Mouse (Mus musculus): ENCODE measurements at regions not wholly inside any gene's neighbourhood (a gene's known extent, or its start where the extent isn't known, plus 50 kb on each side); places are given as distances from the start of the nearest gene placed in this dataset.
A peak's percentile ranks its signal among the peaks of the same experiment; 100 is the strongest.
"Not testable (repeated sequence)": the region's sequence is repeated elsewhere in the genome, so short reads cannot be mapped to it uniquely, and the experiment has no call there.

DNA sequence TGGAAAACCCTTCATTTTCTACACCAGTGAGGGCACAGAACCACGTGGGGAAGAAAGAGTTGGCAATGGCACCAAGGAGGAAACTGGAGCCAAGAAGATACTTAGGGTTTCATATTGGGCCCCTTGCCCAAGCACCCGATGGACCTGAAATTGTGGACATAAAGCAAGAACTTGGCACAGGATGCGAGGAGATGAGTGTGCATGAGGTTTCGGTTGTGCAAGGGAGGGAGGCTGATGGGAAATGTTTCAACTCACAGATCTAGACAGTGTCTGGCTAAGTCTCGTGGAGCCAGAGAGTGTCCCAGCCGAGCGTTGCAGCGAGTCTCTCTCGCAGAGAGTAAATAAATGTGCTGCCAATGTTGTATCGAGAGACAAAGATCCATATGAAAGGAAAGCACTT is 323.4 kb upstream of the Maf start:
- no peak for DNase-seq

DNA sequence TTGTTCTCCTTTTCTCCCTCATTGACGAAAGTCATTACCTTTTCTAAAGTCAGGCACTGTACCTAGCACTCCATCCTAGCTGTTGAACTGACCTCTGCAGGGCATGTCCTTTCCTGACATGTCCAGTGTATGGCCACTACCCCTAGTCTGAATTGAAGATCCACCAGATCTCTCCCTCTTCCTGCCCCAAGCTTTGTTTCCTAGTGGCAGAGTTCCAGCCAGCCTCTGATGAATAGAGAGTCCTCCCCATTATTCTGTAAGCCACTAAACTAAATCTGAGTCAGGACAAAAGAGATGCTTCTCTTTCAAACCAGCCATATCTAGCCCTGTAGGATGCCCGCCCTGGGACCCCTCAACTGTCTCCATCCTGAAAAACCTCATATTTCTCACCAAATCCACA is 317.7 kb upstream of the Maf start:
- no peak for DNase-seq

DNA sequence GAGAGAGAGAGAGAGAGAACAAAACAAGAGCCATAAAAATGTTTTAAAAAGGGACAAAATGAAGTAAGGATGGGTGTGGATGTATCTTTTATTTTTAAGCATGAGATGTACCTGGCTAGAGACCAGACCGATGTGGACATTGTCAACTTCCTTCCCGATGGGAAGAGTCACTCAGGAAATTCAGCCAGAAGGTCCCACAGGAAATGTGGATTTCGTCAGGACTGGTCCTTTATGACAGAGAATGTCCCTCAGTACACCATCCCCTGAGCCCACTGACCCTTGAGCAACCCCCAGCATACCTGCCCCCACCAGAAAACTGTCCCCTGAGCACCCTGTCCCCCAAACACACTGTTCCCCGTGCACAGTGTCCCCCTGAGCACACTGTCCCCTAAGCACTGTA is 317.2 kb upstream of the Maf start:
- DNase-seq: no peak

DNA sequence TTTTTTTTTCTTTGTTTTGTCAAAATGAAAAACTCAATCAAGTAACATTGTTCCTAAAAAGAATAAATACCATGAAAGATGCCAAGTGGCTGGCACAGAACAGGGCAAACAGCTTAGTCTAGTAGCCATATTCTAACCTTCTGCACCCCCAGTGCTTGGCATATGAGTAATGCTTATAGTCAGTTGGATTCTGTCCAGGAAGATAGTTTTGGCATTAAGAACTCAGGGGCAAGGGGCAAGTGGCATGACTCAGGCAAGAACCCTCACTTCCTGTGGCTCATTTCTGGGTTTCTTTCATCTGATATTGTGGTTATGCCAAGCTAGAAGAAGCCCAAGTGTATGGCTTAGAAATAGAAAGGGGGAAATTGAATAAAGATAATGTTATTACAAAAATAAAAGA is 314.1 kb upstream of the Maf start:
- no peak for DNase-seq

DNA sequence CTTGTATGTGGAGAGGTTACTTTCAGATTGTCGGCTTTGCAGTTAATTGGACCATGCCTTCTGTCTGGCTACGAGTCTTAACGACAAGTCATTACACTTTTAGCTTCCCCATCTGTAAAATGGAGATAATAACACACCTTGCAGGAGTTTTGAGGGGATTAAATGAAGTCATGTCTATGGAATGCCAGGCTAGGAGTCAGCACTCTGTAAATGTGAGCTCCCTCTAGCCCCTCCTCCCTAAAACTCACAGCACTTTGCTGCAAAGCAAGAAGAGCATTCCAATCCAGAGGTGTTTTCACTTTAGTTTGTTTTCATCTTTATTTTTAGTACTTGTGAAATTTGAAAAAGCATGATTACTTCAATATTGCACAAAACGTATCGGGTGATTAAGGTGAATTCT is 287.7 kb upstream of the Maf start:
- DNase-seq: no peak

DNA sequence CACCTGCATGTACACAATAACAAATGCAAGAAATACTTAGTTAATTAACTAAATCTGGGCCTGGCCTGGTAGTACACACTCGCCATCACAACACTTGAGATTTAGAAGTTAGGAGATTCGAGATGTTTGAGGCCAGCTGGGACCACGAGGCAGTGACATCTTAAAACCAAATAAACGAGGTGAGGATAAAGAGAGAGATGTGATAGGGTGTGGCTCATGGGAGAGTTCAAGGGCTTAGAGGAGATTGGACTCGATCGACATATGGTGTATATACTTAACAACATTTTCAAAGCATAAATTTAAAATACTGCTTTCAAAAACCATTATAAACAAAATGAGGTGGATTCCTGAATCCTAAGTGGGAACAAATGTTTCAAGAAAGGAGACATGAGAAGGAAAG is 284.4 kb upstream of the Maf start:
- no peak for DNase-seq

DNA sequence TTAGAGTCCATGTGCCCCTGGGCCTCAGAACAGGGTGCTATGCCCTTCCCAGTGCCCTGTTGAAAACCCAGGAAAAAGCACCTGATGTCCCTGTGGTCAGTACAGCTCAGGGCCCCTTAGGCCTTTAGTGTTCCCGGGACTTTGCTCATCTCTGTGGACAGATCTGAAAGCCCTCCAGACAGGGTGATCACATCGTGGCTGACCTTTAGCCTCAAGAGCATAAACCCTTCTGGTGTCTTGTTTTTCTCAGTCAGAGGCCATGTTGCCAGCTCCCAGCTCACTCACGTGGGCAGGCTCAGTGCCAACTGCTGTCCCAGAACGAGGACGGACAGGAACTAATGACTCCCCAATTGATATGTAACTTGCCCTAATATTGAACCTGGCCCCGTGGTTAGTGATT is 275.8 kb upstream of the Maf start:
- DNase-seq: no peak

DNA sequence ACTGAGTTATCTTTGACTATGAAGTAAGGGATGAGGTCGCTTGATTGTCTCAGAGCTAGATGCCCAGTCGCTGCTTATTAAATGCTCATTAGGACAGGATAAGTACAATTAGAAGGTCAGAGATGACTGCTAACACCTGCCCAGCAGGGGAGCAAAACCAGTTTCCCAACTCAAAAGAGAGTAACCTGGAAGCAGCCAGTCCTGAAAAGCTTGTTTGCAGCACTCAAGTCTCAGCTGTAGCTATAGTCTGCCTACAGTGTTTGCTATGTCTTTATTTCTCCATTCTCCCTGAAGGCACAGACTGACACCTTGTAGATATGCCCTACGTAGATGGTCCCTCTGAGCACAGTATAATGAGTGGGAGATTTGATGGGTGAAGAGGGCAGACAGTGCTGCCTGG is 274.7 kb upstream of the Maf start:
- DNase-seq: no peak

DNA sequence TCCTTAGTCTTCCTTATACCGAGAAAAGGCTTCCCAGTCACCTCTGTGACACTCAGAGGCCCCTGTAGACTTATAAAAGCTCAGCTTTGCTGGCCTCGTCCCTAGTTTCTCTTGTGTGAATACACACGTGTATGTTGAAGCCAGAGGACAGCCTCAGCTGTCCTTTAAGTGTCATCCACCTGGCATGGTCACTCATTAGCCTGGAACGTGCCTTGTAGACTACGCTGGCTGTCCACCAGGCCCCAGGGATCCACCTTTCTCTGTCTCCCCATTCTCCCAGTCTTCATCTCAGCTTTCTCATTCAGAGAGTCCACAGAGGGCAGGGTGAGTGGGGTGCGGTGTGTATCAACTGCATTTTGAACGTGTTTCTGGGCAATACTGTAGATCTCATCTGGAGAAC is 273.8 kb upstream of the Maf start:
- DNase-seq: no peak

DNA sequence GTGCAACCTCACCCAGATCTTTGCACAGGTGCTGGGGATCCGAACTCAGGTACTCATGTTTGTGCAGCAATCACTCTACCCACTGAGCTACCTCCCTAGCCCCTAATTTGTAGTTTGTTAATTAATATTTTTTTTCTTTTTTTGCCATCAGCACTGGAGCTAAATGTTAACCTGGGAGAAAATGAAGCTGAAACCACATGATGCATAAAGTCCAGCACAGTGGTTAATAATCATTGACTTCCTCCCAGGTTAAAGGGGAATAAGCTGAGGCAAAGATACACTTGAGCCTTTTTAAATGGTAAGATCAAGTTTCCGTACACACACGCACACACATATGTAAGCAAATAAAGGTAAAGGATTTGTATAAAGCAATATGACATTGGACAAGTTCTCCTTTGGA is 273.0 kb upstream of the Maf start:
- no peak for DNase-seq

DNA sequence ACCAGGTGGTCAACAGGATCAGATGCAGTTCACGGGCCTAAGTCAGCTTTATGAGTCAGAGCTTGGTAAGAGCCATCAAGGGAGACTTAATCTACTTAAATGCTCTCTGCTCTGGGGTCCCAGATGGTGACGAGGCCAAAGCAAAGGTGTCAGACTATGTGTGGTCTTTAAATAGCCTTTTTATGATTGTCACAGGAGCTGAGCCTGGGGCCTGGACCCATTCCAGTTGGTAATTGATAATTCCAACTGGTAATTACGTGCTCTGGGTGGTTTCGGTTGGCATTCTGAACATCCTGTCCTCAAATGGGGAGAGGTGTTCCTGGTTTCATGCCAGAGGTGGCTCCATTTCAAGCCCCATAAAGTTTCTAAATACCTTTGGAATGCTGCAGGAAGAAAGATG is 269.6 kb upstream of the Maf start:
- DNase-seq: peak; percentile 13

DNA sequence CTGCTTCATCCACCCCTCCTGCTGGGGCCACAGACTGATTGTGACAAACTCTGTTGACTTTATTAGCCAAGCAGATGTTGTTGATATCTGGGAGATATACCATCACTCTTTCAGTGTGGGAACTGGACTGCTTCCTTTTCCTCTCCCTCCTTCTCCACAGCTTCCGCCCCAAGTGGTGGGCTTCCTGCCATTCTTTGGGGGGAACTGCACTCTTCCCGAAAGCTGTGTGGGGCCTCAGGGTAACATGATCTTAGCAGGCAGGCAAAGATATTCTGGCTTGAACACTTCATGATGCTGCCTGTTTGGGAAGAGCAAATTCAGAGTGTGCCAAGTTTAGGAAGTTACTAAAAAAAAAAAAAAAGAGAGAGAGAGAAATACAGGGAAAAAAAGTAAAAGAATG is 267.1 kb upstream of the Maf start:
- no peak for DNase-seq

DNA sequence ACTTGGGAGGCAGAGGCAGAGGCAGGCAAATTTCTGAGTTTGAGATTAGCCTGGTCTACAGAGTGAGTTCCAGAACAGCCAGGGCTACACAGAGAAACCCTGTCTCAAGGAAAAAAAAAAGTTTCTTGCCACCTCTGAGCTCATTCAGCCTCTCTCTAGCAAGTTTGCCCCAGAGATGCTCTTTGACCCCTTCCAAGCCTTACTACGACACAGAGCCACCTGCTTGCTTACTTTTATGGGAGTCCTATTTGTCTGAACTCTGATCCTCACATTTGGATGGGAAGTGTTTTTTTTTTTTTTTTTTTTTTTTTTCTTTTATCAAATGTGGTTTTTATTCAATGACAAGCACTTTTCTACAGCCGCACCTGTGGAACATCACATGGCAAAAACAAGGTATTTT is 263.8 kb upstream of the Maf start:
- DNase-seq: not testable (repeated sequence)

DNA sequence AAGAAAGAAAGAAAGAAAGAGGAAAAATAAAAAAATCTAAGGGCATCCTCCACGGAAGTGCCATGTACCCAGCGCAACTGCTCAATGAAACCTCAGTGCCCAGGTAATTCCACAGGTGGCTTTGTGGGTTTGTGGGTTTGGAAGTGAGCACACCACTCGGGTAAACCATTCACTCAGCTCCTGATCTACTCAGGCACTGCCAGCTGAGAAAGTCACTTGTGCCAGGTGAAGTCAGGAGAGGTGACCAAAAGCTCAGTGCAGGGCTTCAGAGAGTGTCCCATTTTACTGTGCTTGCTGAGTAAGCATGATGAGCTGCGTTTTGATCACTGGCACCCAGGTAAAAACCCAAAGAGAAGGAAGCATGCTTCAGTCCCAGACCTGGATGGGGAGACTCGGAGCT is 260.5 kb upstream of the Maf start:
- DNase-seq: no peak

DNA sequence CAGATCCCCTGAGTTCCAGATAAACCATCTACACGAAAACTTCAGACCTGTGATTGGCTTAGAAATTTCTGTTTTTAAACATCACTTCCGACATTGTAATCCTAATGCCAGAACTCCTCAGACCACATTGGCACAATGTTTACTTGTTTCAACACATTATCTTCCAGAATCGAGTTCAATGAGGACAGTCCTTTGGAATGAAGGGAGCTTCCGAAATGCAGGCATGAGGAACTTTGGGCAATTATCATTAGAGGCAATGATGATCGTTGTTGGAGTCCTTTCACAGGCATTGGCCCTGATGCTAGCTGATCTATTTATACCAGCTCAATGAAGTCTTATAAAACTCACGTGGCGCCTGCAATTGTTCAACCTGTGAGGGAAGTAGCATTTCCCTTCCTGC is 258.4 kb upstream of the Maf start:
- no peak for DNase-seq

DNA sequence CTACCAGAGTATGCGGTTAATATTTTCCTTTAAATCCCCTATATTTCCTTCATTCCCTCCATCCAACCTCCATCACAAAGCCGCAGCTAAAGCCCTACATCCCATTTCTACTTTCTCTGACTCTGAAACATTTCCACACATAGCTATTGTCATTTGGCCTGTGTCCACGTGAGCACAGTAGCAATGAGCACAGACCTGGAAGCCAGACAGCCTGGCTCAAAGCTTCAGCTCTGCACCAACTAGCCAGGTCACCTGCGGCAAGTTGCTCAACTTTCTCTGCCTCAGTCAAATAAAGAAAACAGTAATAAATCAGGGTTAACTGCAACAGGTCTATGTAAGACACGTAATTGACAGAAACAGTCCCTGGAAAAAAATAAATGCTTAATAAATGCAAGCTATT is 247.8 kb upstream of the Maf start:
- DNase-seq: no peak

DNA sequence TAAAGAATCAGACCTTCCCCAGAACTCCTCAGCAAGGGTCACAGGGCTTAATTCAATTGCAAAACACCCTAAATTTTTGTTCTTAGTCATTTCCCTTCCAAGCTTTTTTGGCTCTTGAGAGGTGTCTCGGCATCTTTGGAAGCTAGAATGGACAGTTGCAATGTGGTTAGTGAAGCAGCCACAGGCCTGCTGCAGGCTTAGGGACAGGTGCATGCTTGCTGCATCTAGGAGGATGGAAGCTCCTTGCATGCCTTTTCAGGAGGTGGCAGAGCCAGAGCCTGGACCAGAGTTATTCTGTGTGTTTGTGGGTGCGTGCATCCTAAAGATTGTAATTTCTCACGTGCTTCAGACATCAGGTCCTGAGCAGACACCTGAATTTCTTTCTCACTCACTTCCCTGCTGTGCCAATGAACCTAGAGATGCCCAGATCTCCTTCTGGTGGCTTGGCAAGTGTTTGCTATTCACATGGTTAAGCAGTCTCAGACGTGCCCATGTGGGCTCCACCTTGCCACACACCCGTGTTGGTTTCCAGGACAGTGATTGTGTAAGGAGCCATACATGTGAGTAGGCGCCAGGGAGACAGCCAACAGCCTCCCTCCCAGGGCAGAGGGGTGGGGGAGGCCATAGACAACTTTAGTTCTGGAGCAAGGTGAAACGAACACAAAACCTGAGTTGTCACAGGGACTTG is 246.3 kb upstream of the Maf start:
- no peak for DNase-seq

DNA sequence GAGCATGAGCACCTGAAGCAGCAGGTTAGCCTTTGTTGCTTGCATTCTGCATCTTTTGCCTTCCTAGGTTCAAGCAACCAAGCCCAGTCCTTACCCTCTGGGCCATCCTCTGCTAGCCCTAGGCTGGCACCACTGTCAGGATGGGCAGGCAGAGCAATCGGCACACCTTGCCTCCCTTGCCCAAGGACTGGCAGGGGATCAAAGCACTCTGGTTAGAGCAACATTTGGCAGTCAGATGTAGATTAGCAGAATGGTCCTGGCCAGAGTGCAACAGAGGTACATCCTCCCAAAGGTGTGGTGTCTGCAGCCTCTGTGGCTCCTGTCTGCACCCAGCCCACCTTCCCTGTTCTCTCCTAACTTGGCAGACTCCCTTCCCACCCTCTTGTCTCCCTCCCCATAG is 244.9 kb upstream of the Maf start:
- no peak for DNase-seq

DNA sequence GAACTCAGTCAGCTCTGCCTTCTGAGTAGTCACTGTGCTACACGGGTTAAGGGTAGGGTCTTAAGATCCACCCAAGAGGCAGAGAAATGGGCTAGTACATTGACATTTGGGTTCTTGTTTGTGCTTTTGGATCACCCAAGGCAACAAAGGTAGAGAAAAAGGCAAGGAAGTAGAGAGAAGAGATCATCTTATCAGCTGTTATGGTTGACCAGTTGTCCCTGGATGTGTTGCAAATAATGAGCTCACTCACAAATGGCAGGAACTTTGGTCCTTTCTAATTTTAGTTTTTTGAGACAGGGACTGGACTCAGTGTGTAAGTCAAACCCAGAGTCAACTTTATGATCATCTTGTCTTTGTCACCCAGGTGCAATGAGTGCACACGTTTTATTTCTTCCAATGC is 241.3 kb upstream of the Maf start:
- DNase-seq: no peak

DNA sequence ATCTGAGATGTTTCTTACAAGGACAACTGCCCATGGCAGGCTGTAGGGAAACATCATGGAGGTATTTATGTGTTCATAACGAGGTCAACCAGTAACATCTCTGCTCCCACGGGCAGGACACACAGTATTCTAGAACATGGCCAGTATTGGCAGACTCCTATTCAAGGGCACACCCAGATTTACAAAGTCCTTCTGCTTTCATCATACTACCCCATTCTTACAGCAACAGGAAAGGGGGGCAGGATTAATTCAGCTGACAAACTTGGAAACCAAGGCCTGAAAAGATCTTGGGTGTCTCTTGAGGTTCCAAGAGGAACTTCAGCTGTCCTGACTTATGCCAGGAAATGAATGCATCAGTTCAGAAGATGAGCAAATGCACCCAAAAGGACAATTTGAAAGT is 240.4 kb upstream of the Maf start:
- no peak for DNase-seq

DNA sequence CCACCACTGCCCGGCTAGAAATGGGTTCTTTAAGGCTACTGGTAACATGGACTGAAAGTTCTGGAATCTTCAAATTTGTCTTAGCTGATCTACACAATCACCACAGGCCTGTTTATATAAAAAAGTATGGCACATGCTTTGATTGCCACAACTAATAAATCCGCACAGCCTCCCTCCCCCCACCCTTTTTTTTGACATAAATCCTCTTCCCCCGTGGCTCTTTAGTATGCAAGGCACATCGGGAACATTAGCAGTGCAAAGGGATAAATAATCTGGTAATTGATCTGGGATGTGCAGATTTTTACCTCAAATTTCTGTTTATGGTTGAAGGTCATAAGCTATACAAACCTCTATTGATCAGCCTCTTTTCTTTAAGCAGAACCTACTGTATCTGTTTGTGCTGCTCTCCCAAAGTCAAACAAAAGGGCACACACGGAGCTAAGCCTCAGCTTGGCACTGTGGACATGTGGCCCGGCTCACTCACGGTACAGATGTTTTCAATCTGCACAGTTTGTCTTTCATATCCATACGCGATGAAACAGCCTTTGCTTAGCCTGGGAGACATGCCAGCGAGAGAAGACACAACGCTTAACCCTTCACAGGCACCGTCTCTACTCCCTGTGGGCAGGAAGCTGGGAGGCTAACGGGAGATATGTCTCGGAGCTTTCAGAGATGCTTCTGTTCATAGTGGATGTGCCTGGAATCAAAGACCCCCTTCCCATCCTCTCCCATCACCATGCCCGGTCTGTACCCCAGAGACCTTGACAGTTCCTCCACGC is 235.3 kb upstream of the Maf start:
- peak; percentile 12 for DNase-seq

DNA sequence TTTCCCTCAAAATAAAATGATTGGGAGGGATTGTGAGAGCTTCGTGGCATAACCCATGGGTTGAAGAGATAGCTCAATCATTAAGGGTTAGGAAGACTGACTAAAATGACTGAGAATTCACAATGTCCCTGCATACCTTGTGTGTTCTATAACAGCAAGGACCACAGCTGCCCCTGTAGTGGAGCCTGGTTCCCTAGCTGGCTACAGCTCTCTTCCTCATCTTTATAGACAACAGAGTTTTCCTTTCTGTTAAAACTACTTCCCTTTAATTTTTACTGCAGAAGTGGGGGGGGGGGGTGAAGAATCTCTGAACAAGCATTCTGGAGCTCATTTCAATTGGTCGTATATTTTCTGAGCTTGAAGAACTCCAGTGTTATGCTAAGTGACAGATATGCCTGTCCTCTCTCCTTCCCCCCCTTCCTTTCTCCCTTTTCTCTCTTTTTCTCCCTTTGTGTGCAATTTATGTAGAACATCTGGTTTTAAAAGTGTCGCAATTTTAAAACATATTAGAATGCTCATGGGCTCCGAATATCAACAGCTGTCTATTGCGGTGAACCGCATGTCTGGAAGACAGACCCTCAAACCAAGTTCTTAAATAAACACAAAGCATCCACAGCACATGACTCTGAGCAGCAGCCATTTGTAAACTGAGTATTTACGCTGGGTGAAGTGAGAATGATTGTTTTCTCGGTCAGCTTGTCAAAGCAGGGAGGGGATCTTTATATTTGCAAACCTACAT is 222.0 kb upstream of the Maf start:
- no peak for DNase-seq

DNA sequence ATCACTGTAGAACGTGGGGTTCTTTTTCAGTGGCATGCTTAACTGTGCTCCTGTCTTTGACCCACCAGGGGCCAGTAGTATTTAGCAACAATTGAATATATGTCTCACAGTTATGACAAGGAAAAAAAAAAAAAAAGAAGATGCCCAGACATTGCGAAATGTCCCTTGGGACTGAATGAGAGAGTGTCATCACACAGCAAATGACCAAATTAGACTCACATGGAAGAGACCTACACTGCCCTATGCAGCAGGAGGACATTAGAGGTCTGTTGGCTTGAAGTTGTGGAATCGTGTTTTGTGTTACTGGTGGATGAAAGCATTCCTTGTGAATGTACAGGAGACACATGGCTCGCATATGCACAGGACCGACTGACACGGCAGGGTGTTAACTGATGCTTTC is 214.3 kb upstream of the Maf start:
- DNase-seq: no peak

DNA sequence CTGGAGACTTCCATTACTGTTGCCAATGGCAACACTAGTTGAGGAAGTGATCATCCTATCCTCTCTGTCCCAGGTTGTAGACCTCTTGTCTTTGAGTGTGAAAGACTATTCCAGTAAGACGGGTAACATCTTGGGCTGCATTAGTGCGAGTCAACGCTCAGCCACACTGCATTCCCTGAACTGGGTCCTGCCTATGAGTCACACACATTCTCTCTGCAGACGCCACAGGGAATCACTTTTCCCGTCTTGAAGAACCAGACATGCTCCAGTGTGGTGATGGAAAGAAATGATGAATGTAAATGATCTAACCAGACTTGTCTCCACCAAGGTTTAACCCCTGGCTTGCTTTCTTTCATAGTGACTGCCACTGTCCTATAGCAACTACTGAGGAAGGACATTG is 199.1 kb upstream of the Maf start:
- no peak for DNase-seq
